Mouse (Mus musculus) inflammation-experienced regulatory T-cells, adult 6 months (primary cell): ENCODE results near the gene 9430097D07Rik. TPM values are rescaled to one million over a fixed set of nuclear protein-coding genes. Genes with fewer than 3 reads are reported as not detected.

Experiments
- ATAC-seq: one replicate; pipeline ENCODE4 v1.8.0; 2017
- polyA plus RNA-seq, 3 experiments: library from polyadenylated mRNA; unstranded; fragments of 100-300 nt; shearing (Covaris generic); gene quantifications; one replicate each; pipeline ENCODE4 v1.2.1; 2017

9430097D07Rik gene
- polyA plus RNA-seq, 3 experiments from 2014 or later = 0.31 TPM; not detected in 2

- ATAC-seq = no peak
These were observed 15.9 kb downstream of the 9430097D07Rik start for GRCm38 (mm10) chr2:32559570-32559969.

GRCm38 (mm10) chr2:32556019-32556418 lies 19.5 kb downstream of the 9430097D07Rik start:
- ATAC-seq = no peak

DNA sequence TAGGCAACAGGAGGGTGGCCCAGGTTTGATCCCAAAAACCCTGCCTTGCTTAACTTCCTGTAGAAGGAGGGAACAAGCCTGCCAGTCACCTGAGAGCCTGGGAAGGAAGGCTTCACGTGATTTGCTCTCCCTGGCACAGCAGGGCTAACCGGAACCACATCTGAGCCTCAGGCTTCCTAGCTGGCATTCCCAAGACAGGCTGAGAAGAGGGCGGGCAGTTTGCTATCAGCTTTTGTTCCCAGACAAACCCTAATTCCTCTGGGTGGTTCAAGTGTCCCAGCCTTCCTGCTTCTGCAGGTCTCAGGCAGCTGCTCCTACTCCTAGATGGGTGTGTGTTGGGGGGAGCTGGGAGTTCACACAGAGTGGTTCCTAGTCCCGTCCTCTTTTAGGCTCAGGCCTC lies 20.0 kb downstream of the 9430097D07Rik start:
- ATAC-seq = no peak

GRCm38 (mm10) chr2:32553592-32554148 lies 21.8 kb downstream of the 9430097D07Rik start:
- peak; percentile 69 for ATAC-seq

DNA sequence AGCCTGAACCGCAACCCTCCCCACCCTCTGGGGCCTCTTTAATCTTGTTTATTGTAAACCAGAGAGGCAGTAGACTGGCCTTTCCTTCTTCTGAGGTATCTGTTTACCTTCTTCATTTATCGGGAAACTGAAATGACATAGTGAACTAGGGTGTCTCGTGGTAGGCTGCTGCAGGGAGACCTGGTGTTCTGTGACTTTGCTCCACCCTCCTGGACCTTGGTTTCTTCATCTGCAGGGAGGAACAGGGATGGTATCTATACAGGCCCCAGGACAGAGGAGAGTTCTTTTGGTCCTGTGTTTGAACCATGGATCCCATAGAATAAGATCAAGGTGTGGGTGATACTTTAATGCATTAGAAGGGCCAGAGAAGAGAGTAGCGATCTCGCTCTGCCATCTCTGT lies 24.2 kb downstream of the 9430097D07Rik start:
- ATAC-seq = no peak

- no peak for ATAC-seq
These were observed 25.7 kb downstream of the 9430097D07Rik start for GRCm38 (mm10) chr2:32549764-32550163.

DNA sequence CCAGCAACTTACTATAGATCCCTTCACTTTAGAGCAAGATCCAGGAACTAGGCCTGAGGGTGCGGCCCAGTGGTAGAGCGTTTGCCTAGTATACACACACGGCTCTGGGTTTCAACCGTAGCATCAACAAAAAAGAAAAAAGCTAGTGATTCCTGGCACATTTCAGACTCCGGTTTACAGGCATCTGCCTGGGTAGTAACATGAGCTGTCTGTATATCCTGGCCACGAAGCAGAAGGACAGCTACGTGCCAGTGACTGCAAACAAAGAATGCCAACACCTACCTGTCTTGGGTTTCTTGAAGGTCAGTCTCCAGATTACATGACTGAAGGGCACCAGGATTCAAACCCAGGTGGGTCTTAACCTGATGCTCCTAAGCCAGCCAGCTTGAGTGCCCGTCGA lies 26.3 kb downstream of the 9430097D07Rik start:
- no peak for ATAC-seq

DNA sequence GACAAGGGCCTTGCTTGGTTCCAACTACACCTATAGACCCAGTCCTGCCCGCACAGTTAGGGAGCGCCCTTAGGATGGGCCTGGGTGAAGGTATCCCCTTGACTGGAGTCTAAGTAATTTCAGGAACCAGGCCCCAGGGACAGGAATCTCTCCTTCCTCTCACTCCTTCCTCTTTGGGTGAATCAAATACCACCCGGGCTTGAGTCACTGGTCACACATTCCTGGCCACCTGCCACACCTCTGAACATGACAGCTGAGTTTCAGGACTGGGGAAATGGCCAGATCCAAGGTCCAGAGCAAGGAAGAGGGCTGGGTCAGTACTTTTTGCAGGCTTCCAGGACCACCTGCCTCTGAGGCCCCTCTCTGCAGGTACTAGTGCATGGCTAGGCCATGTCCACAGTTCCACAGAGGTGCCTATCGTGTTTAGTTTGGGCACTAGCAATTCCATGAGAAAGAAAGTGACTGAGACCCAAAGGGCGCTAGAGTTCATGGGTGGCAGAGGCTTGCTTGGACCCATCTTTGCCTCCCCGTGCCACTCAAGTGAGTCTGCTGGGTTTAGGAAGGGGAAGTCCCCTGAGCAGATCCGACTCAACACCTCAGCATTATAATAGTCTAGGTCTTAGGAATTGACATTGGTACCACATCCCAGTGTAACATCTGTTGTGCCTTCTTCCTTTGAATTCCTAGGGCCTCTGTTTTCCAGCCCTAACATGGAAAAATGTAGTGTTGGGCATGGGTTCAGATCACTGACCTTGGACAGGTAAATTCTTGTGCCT lies 27.3 kb downstream of the 9430097D07Rik start:
- peak; percentile 65 for ATAC-seq

- ATAC-seq = no peak
These were observed 28.1 kb downstream of the 9430097D07Rik start for GRCm38 (mm10) chr2:32547380-32547779.

DNA sequence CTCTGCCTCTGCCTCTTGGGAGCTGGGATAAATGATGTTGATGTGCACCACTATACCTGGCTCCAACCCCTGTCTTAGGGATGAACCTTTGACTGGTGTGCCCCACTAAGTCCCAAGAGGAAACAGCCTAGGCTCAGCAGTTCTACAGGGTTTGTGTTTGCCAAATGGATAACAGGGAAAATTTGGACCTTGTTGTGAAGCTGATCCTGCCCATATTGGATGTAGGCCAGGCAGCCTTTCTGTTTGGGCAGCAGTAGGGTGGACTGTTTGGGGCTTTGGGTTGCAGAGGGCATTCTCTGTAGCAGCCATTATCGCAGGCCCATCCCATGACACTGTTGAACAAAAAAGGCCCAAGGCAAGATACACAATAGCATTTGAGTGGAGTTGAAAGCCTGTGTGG lies 28.5 kb downstream of the 9430097D07Rik start:
- no peak for ATAC-seq

DNA sequence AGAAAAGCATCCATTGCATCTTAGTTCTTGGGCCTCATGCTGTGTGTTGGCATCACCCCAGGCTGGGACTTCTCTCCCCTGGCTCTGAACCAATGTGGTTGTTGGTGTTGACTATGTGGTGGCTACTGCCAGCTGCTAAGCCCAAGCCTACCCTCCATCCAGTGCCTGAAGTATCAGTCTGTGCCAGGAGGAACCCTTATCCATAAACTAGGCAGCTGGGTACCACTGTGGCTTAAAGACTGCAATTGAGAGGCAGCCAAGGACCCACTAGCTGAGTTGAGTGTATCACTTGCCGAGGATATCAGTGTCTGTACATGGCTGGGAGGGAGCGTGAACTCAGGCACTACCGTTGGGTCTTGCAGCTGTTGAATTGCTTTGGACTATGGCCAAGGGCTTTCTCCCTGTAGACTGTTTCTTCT lies 32.4 kb downstream of the 9430097D07Rik start:
- no peak for ATAC-seq

GRCm38 (mm10) chr2:32541986-32542573 lies 33.4 kb downstream of the 9430097D07Rik start:
- ATAC-seq = peak; percentile 83

DNA sequence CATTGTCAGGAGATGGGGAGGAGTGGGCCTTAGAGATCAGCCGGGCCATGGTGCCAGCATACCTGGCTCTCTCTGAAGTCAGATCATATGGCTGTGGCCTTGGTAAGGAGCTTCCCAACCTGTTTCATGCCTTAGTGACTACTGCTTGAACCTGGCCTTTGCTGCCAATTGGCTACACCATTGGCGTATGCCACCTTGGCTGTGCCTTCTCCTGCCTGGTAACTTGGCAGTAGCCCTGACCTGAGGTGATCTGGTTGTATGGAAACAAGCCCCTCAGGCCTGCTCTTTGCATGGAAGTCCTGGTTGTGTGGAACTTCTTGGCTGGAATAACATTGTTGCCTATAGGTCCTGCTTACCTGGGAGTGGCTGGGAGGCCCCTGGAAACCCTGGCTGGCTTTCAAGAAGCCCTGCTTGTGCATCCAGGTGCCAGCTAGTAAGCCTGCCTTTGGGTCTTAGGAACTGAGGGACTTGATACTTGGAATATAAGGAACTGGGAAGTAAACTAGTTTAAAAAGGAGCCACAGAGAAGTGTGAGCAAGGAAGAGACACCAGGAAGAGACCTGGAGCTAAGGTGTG lies 34.1 kb downstream of the 9430097D07Rik start:
- ATAC-seq = no peak

- no peak for ATAC-seq
These were observed 36.0 kb downstream of the 9430097D07Rik start for GRCm38 (mm10) chr2:32539452-32539981.

- ATAC-seq = no peak
These were observed 37.0 kb downstream of the 9430097D07Rik start for GRCm38 (mm10) chr2:32538461-32538860.

- no peak for ATAC-seq
These were observed 37.5 kb downstream of the 9430097D07Rik start for GRCm38 (mm10) chr2:32537941-32538340.

DNA sequence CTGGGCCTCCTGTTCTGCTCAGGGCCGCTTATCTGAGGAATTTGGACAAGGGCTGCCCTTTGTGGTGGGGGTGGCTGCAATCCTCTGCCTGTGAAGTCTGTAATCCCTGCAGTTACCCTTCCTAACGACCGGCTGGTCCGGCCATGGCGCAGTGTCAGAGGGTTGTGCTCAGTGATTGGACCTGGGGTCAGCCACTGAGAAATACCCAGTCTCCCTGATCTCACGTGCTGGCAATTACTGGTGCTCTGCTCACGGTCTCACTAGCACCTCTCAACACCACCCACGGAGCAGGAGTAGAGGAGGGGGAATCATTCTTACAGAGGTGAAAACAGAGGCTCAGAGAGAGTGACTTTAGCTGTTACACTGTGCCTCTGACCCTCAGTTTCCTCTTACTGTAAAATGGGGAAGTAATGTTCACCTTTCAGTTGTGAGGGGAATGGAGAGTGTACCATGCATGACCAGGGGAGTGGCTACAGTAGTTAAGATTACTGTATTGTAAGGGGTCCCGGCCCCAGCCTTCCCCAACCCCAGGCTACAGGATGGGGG lies 38.1 kb downstream of the 9430097D07Rik start:
- ATAC-seq = no peak

GRCm38 (mm10) chr2:32536634-32537359 lies 38.7 kb downstream of the 9430097D07Rik start:
- no peak for ATAC-seq

DNA sequence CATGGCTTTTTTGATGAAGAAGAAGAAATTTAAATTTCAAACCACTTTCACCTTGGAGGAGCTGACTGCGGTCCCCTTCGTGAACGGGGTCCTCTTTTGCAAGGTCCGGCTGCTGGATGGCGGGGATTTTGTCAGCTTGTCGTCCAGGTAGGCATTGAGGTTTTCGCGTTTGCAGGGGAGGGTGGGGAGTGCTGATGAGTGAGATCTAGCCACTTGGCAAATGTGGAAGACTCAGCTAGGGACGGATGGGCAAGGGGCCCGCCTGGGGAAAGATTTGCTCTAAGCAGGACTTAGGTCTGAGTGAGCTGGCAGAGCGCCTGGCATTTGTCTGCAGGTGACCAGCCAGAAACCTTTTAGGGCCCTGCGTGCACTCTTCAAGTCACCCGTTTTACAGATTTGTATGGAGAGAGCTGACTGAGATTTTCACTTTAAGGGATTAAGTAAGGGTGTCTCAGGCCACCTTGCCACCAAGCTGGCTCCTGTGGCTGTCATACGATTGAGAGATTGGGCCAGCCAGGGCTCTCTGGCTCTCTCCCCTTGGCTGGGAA lies 39.3 kb downstream of the 9430097D07Rik start:
- ATAC-seq = no peak

DNA sequence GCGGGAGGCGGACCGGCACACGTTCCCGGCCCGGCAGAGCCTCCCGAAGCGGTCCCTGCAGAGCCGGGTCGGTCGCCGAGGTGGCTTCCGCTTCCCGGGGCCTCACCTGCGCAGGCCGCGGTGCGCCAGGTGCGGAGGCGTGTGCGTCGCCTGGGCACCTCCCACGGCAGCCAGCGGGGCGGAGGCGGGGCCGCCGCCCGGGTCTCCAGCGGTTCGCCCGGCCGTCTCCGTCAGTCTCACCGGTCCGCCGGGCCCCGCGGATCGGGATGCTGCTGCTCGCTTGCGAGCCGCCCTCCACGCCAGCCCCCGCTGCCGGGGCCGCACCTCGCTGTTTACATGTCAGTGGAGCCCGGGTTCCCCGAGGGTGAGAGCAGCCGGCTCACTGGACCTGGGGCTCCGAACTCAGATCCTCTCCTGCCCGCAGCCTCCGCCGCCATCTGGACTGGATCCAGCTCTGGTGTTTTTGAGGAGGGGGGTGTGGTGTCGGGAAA lies 39.9 kb downstream of the 9430097D07Rik start:
- peak; percentile 69 for ATAC-seq

DNA sequence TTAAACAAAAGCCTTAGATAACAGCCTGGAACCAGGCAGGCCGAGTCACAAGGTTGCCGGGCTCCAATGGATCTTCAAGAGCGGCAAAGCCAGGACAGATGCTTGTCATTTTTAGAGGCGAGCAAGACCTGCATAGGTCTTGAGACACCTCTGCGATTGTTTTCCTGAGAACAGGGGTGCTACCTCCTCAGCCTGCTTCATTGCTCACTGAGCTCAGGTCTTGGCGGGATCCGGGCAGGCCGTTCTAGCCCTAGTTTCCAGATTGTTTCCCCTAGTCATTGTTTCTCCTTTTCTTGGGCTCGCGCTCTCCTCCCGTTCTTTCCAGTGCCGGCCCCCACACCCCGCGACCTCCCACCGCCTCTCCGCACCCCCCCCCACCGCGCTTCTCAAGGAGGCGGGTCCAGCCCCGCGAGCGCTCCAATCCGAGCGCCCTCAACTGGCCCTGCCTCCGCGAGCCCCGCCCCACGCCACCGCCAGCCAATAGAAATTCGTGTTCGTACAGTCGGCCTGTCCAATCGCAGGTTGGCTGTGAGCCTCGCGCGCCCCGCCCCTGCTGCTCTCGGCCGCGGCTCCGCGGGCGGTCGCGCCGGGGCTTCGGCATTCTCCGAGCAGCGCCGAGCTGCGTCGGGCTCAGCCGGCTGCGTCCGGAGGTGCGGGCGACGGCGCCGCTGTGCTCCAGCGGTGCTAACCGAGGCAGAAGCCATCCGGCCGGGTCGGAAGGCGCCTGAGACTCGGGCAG lies 40.6 kb downstream of the 9430097D07Rik start, which contains the start of gene Fam102a:
Gene Fam102a (plus strand): TSS at position 600 of the 739 bp plus-strand sequence.
- peak; percentile 87 for ATAC-seq
